Mouse (Mus musculus): ENCODE measurements around the gene Epha8. TPM values are rescaled to one million over a fixed set of nuclear protein-coding genes. Genes with fewer than 3 reads are reported as not detected.
A peak's percentile ranks its signal among the peaks of the same experiment; 100 is the strongest.

Epha8 gene
- total and polyA plus RNA-seq, 3 experiments = not detected

- TF ChIP-seq MYC (IDR thresholded peaks at IDR 0.05; ENCODE audit: low read depth, low read length) = no peak
Observed at GRCm38 (mm10) chr4:136930474-136930873, 26.1 kb downstream of the Epha8 start (continued).

GRCm38 (mm10) chr4:136928928-136929327, 27.7 kb downstream of the Epha8 start:
- DNase-seq (ENCODE audit: extremely low read depth) = peak; percentile 42
- H3K4me2 ChIP-seq (ENCODE audit: insufficient read depth, low read depth, poor library complexity, severe bottlenecking) = no peak overlapping the region
- H3K36me3 ChIP-seq (replicated peaks in 1 of 2; ENCODE audit: control insufficient read depth in 1 of 2, insufficient read depth in 1 of 2, low read length in 1 of 2) = no peaks in the 10 kb centered on the region
- no peak overlapping the region for H3K4me3 ChIP-seq (replicated peaks in 1 of 3; ENCODE audit: low read depth in 2 of 3, low read length in 2 of 3, poor library complexity in 1 of 3)
- TF ChIP-seq CTCF (conservative IDR thresholded peaks at IDR 0.05 in 1 of 2, IDR thresholded peaks at IDR 0.05 in 1 of 2; ENCODE audit: low read depth in 2 of 2, low read length in 2 of 2) (peak in 1 of 2 experiments; percentile 65; a peak in 2 of 4 replicates), ZKSCAN1 (IDR thresholded peaks at IDR 0.05; ENCODE audit: borderline replicate concordance, low read depth, low read length) (no peak), ZC3H11A (IDR thresholded peaks at IDR 0.05; ENCODE audit: low read depth, low read length) (no peak), USF1 (IDR thresholded peaks at IDR 0.05; ENCODE audit: low read depth, low read length) (no peak), EP300 (IDR thresholded peaks at IDR 0.05; ENCODE audit: low read length) (no peak), MAX (IDR thresholded peaks at IDR 0.05; ENCODE audit: low read length) (no peak), ZMIZ1 (IDR thresholded peaks at IDR 0.05; ENCODE audit: low read depth, low read length) (no peak), ETS1 (conservative IDR thresholded peaks at IDR 0.05; ENCODE audit: low read depth, low read length) (no peak), GABPA (IDR thresholded peaks at IDR 0.05; ENCODE audit: insufficient replicate concordance, low read depth, low read length) (no peak), HCFC1 (IDR thresholded peaks at IDR 0.05; ENCODE audit: low read depth, low read length) (no peak), SMC3 (IDR thresholded peaks at IDR 0.05; ENCODE audit: low read depth, low read length) (peak; percentile 73), JUND (conservative IDR thresholded peaks at IDR 0.05; ENCODE audit: low read depth, low read length) (no peak), MXI1 (IDR thresholded peaks at IDR 0.05; ENCODE audit: low read depth, low read length) (no peak), NRF1 (IDR thresholded peaks at IDR 0.05; ENCODE audit: low read depth, low read length) (no peak), JUN (IDR thresholded peaks at IDR 0.05; ENCODE audit: insufficient read depth, low read depth, low read length) (no peak), RAD21 (IDR thresholded peaks at IDR 0.05; ENCODE audit: low read depth, low read length) (peak; percentile 19), SIN3A (IDR thresholded peaks at IDR 0.05; ENCODE audit: low read length) (no peak)
- in situ Hi-C loops (cut with MboI; ENCODE audit: low pct_ligation_motif_present, low pct_unique_long_range_greater_than_20kb, low sequenced_read_pairs) = no loop called here
- no peaks in the 10 kb centered on the region for H3K9me3 ChIP-seq (replicated peaks; ENCODE audit: low read length)
- peaks cover 85% of the 10 kb centered on the region for H3K27me3 ChIP-seq (replicated peaks)
- peaks cover 4 to 10% of the 10 kb centered on the region in 2 experiments; a peak in 3 of 4 replicates for H3K4me1 ChIP-seq (ENCODE audit: control insufficient read depth in 1 of 2, insufficient read depth in 2 of 2)
- no peaks in the 10 kb centered on the region for H3K79me2 ChIP-seq (replicated peaks; ENCODE audit: control insufficient read depth, extremely low read depth, insufficient read depth, poor library complexity, severe bottlenecking)
- dilution Hi-C loops (cut with MboI; ENCODE audit: extremely low pct_ligation_motif_present, extremely low pct_unique_long_range_greater_than_20kb, low sequenced_read_pairs) = no loop called here
- no peak overlapping the region for H3K27ac ChIP-seq (ENCODE audit: insufficient read depth, low read depth)
- no peak overlapping the region for H3K9ac ChIP-seq (ENCODE audit: insufficient read depth, low read depth)

GRCm38 (mm10) chr4:136925804-136926203, 30.8 kb downstream of the Epha8 start:
- no peak overlapping the region for H3K9ac ChIP-seq (ENCODE audit: insufficient read depth, low read depth)
- dilution Hi-C loops (cut with MboI; ENCODE audit: extremely low pct_ligation_motif_present, extremely low pct_unique_long_range_greater_than_20kb, low sequenced_read_pairs) = no loop called here
- TF ChIP-seq POLR2A (IDR thresholded peaks at IDR 0.05; ENCODE audit: low read depth, low read length) (no peak), JUND (conservative IDR thresholded peaks at IDR 0.05; ENCODE audit: low read depth, low read length) (no peak), ELF1 (IDR thresholded peaks at IDR 0.05; ENCODE audit: low read depth, low read length) (no peak), TCF12 (IDR thresholded peaks at IDR 0.05; ENCODE audit: low read depth, low read length) (no peak), GABPA (IDR thresholded peaks at IDR 0.05; ENCODE audit: insufficient replicate concordance, low read depth, low read length) (no peak), EP300 (IDR thresholded peaks at IDR 0.05; ENCODE audit: low read length) (no peak), CHD1 (IDR thresholded peaks at IDR 0.05; ENCODE audit: low read depth, low read length) (no peak), KAT2A (IDR thresholded peaks at IDR 0.05; ENCODE audit: insufficient replicate concordance, low read length) (no peak), NELFE (IDR thresholded peaks at IDR 0.05; ENCODE audit: low read depth, low read length) (no peak), BHLHE40 (IDR thresholded peaks at IDR 0.05; ENCODE audit: low read depth, low read length) (no peak), NRF1 (IDR thresholded peaks at IDR 0.05; ENCODE audit: low read depth, low read length) (no peak)

More at GRCm38 (mm10) chr4:136925804-136926203, 30.8 kb downstream of the Epha8 start:
- Histone ChIP-seq H3K27me3 (replicated peaks) (peaks cover 79% of the 10 kb centered on the region), H3K4me2 (ENCODE audit: insufficient read depth, low read depth, poor library complexity, severe bottlenecking) (no peak overlapping the region), H3K27ac (ENCODE audit: insufficient read depth, low read depth) (no peak overlapping the region), H3K36me3 (replicated peaks in 1 of 2; ENCODE audit: control insufficient read depth in 1 of 2, insufficient read depth in 1 of 2, low read length in 1 of 2) (no peaks in the 10 kb centered on the region), H3K4me3 (replicated peaks in 1 of 3; ENCODE audit: low read depth in 2 of 3, low read length in 2 of 3, poor library complexity in 1 of 3) (no peak overlapping the region), H3K79me2 (replicated peaks; ENCODE audit: control insufficient read depth, extremely low read depth, insufficient read depth, poor library complexity, severe bottlenecking) (no peaks in the 10 kb centered on the region), H3K4me1 (ENCODE audit: control insufficient read depth in 1 of 2, insufficient read depth in 2 of 2) (peaks cover 4 to 7% of the 10 kb centered on the region in 2 experiments; a peak in 3 of 4 replicates), H3K9me3 (replicated peaks; ENCODE audit: low read length) (no peaks in the 10 kb centered on the region)
- in situ Hi-C loops (cut with MboI; ENCODE audit: low pct_ligation_motif_present, low pct_unique_long_range_greater_than_20kb, low sequenced_read_pairs) = no loop called here
- no peak for DNase-seq (ENCODE audit: extremely low read depth)
